Mouse (Mus musculus): ENCODE measurements around the gene Atg10.

The Atg10 gene

GRCm38 (mm10) chr13:91175347-91175746 is 48.4 kb downstream of the Atg10 start:
- DNase-seq (ENCODE audit: low spot score), result no peak

GRCm38 (mm10) chr13:91171766-91172491 is 51.8 kb downstream of the Atg10 start:
- peak; percentile 23 for DNase-seq (ENCODE audit: low spot score)

DNA sequence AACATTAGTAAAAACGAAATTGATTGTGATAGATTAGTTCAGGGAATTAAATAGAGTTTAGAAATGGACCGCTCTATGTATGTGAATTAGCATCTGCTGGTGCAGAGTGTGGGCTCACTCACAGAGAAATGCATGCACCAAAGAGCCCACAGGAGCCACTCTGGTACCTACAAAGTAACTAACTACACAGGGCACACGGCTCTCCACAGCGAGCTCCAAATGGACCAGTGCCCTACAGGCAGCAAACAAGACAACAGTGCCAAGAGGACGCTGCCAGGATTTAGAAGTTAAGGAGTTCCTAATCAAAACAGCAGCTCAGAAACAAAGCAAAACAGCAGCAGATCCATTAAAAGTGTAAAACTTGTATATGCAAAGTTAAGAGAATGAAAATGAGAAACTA is 52.6 kb downstream of the Atg10 start:
- DNase-seq (ENCODE audit: low spot score), result no peak

DNA sequence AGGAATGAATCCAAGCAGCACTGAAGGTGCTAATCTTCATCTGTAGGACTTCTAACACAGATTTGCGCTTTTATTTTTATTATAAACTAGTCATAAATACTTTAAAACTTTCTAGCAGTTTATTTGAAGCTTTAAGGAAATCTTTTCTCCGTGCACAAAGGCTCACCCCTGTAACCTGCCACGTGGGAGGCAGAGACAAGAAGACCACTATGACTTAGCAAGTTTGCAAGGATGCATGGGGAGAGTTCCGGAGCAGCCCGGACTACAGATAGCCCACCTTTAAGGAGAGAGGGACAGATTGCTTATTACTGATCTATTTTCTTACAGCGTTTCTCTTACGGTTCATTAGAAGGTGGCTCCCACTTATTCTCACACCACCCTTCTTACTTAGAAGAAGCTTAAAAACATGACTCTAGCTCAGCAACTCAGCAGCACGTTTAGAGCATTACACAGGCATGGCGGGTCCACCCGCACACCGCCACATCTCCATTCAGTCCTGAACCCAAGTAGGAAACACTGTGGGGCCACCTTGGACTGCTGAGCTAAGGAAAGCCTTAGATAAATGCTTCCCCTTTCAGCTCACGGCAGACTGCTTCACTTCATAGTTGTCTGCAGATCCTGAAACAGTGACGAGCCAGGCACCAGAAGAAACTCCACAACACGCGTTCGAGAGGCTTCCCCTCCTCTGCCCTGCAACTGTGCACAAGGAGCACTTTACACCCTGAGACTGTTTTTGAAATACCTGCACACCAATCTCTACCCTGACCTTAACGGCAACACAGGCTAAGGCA is 54.0 kb downstream of the Atg10 start:
- DNase-seq (ENCODE audit: low spot score), result no peak

GRCm38 (mm10) chr13:91168486-91168885 is 55.3 kb downstream of the Atg10 start:
- no peak for DNase-seq (ENCODE audit: low spot score)

- no peak for DNase-seq (ENCODE audit: low spot score)
These were observed 56.2 kb downstream of the Atg10 start for GRCm38 (mm10) chr13:91167561-91167960.

- DNase-seq (ENCODE audit: low spot score), result no peak
These were observed 57.5 kb downstream of the Atg10 start for GRCm38 (mm10) chr13:91166286-91166685.

DNA sequence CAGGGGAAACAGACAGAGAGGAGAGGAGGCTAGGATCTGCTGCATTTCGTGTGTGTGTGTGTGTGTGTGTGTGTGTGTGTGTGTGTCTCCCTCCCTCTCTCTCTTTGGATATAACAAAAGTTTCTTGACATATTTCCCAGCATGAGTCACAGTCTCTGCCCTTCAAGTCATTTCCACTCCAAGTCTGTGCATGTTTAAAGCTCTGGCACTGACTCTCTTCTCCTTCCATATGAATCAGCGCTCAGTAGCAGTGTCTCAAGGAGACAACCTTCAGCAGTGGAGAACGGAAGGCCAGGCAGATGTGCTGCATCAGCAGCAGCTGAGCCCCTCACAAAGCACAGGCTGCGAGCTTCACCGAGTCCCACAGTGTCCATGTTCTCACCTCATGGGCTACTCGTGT is 58.6 kb downstream of the Atg10 start:
- DNase-seq (ENCODE audit: low spot score), result peak; percentile 25

DNA sequence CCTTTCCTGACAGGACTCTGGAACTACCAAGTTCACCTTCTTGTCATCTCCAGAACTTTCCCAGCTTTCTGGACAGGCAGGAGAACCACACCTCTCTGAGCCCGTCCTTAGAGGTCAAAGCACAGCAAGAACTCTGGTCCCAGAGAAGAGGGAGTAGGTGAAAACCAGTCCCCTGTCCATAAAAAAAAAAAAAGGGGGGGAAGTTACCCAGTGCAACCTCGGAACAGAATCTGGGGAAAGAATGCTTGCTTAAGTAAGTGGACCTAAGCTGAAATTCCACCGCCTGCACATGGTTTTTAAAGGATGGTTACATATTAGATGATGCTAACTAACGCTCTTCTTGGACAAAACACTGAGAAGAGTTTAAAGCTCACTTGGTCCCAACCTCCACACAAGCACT is 60.5 kb downstream of the Atg10 start:
- no peak for DNase-seq (ENCODE audit: low spot score)

DNA sequence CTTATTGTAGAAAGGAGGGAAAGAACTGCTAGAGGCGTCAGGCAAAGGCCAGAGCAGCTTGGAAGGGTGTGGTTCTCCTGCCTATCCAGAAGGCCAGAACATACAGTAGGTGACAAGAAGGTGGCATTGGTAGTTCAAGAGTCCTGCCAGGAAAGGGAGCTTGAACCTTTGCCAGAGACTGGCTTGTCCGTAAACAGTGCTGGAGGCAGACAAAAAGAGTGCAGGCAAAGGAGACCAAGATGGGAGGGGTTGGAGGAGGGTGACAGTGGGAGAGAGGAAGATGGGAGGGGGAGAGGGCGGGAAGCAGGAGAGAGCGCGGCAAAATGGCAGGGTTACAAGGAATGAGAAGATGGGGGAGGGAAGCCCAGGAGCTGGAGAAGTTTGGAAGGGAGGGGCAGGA is 61.3 kb downstream of the Atg10 start:
- no peak for DNase-seq (ENCODE audit: low spot score)

DNA sequence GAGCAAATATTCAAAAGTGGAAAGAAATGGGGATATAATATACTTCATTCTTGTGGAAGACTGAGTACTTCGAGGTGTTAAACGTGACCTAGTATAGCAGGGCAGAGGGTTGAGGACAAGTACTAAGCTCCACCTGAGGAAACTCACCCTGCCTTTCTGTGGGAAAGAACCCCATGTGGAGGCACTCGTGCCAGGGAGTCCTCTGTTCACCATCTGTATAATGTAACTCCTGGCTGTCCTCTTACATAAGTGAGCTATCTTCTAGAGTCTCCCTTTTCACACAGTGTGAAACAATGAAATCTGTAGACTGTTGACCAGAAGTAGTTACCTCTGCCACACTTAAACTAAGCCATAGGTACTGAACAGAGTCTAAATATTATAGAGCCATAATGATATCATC is 63.2 kb downstream of the Atg10 start:
- DNase-seq (ENCODE audit: low spot score), result no peak

GRCm38 (mm10) chr13:91159881-91160280 is 63.9 kb downstream of the Atg10 start:
- no peak for DNase-seq (ENCODE audit: low spot score)

DNA sequence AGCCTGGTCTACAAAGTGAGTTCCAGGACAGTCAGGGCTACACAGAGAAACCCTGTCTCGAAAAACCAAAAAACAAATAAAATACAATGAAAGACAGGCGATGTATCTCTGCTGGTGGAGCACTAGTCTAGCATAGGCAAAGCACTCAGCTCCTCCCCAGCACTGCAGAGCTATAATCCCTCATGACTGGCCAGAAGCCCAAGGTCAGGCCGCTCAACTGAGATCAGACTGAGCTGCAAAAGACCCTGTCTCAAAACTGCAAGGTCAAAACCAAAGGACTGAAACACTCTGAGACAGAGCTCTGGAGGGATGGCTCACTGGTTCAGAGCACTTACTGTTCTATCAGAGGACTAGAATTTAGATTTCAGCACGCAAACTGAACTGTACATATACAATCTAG is 65.8 kb downstream of the Atg10 start:
- no peak for DNase-seq (ENCODE audit: low spot score)

GRCm38 (mm10) chr13:91157429-91157828 is 66.3 kb downstream of the Atg10 start:
- no peak for DNase-seq (ENCODE audit: low spot score)

- no peak for DNase-seq (ENCODE audit: low spot score)
These were observed 66.8 kb downstream of the Atg10 start for GRCm38 (mm10) chr13:91156949-91157348.

DNA sequence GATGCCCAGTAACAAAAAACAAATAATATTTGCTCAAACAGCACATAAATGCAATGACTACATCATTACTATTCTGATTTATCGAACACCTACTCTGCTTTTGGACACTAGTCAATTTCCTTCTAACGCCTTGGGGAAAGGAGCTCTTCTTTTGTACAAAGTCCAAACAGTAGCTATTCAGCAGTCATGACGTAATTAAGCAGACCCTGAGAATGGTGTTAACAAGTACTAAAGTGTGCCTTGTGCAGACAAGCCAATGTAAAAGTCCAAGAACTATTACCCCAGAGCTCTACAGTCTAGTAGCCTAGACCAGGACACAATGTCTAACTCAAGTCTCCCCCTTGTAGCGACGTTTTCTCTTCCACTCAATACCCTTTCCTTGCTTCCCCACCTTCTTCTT is 67.5 kb downstream of the Atg10 start:
- no peak for DNase-seq (ENCODE audit: low spot score)

GRCm38 (mm10) chr13:91155429-91156207 is 68.2 kb downstream of the Atg10 start:
- no peak for DNase-seq (ENCODE audit: low spot score)

GRCm38 (mm10) chr13:91154622-91155021 is 69.1 kb downstream of the Atg10 start:
- no peak for DNase-seq (ENCODE audit: low spot score)

DNA sequence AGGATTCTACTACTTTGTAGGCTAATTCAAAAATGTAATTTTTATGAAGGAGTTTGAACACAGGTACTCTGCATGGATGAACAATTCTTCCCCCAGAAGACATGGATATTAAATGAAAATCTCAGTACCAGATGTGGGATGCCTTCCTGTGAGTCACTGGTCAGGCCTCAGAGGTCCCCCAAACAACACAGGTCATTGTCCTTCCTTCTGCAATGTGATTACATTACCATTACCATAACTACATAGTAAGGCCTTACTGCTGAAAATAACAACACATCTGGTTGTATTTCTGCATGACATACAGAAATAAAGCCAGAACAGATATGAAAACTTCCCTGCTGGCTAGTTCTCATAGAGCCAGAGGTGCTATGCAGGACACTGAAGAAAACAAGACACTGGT is 87.4 kb downstream of the Atg10 start:
- no peak for DNase-seq (ENCODE audit: low spot score)

DNA sequence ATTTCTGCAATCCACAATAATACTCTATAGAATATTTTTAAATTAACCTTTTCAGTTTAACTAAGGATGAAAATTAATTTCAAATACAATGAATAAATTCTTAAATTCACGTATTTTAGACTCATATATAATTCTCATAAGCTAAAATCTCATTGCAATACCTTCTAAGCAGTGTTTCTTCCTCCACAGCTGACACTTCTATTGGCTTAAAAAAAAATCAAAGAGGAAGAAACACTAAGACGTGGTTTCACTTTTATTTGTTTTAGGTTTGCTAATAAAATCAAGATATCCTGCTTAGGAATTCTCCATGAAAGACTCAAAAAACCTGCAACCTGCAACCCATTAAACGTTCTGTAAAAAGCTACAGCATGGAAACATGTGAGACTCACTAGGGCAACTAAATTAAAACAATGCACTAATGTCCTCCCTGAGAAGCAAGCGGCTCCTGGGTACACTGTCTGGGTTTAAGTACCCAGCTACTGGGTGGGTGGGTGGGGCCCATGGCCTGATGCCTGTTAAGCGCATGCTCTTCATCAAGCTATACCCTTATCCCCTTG is 90.4 kb downstream of the Atg10 start:
- DNase-seq (ENCODE audit: low spot score), result no peak

- no peak for DNase-seq (ENCODE audit: low spot score)
These were observed 94.7 kb downstream of the Atg10 start for GRCm38 (mm10) chr13:91129071-91129470.

GRCm38 (mm10) chr13:91128581-91128980 is 95.2 kb downstream of the Atg10 start:
- DNase-seq (ENCODE audit: low spot score), result peak; percentile 37

- no peak for DNase-seq (ENCODE audit: low spot score)
These were observed 105.6 kb downstream of the Atg10 start for GRCm38 (mm10) chr13:91118156-91118555.

Data from layer of hippocampus, adult 11-12 months (tissue).